Mouse (Mus musculus): ENCODE measurements around the gene Trim45. TPM values are rescaled to one million over a fixed set of nuclear protein-coding genes. Genes with fewer than 3 reads are reported as not detected.

The Trim45 gene
- 2.0 and 2.2 TPM in 2 replicates for polyA plus RNA-seq (2015; fragmentation: Nextera tagmentation; extraction: Ambion mirVana)

DNA sequence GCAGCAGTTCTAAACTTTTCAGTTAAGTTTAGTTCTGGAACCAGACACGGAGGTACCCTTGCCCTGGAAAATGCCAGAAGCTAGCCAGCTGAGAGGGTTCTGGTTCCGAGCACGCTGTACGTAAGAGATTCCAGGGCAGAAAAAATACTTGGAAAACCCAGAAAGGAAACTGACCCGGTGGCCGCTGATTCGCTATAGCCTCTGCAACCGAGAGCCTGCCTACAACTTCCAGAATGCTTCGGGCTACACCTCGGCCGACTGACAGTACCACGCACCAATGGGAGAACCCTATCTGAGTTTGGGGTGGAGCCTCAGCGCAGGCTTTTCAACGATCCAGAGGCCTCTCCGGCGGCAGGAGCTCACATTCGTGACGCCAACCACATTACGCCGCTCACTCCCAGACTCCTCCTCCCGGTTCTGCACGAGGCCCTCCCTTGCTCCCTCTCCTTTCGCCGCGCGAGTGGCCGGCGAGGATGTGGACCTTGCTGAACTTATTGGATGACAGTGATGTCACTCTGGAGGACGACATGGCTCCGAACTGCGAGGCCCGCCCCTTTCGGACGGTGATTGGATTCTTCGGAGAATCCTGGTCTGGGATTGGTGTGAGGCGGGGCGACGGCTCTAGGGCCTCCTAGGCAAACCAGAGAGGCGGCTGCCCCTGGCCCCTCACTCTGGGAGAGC is at the start of gene Trim45:
Trim45 (plus strand) TSS at position 378 of the 681 bp plus-strand sequence.

DNA sequence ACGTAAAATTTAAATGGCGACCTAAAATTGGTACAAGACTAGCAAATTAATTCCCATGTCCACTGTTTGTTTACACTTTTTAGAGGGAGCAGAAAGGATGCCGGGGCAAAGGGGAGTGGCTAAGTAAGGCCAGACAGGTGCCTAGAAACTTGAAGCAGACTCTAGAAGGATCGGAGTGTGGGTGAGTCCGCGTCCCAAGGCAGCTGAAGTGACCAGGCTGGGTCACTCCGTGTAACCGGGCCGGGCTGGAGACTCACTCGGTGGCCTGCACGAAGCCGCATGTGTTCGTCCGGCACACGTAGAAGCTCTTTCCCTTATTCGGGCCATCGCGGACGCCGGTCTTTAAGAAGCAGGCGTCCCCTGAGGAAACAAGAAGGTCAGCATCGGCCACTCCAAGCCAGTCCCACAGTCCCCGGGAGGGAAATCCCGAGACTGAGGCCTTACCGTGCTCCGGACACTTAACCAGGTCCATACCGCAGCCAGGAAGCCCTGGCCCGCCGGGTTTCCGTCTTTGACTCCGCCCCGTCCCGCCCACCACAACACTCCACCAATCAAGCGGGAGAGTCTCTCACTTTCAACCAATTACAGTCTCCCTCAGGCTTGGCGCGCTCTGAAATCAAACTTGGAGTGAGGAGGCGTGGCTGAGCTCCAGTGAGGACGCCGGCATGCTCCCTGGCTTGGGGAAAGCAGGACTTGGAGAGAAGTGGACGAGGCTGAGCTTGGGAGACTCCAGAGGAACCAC is 47.3 kb downstream of the Trim45 start, which contains the start of gene Ttf2:
Ttf2 (minus strand) TSS at position 488 of the 742 bp plus-strand sequence.

Other genes with a start within 250 kb of the Trim45 start
- gene Man1a2, start 236.7 kb upstream of the Trim45 start, polyA plus RNA-seq (2015; fragmentation: Nextera tagmentation; extraction: Ambion mirVana) = 26.1 and 31.9 TPM in 2 replicates
- not detected in 2 replicates for gene Vtcn1, start 96.7 kb upstream of the Trim45 start, polyA plus RNA-seq (2015; fragmentation: Nextera tagmentation; extraction: Ambion mirVana)
- 3.0 and 3.4 TPM in 2 replicates for gene Ttf2, start 47.5 kb downstream of the Trim45 start, polyA plus RNA-seq (2015; fragmentation: Nextera tagmentation; extraction: Ambion mirVana)
- 0.12 and 0.19 TPM in 2 replicates for gene Cd101, start 107.4 kb downstream of the Trim45 start, polyA plus RNA-seq (2015; fragmentation: Nextera tagmentation; extraction: Ambion mirVana)
- gene Ptgfrn, start 188.1 kb downstream of the Trim45 start, polyA plus RNA-seq (2015; fragmentation: Nextera tagmentation; extraction: Ambion mirVana) = 3.8 and 4.2 TPM in 2 replicates

Measured in skeletal muscle tissue, postnatal 0 days (tissue).